Mouse (Mus musculus) embryonic fibroblast, embryonic 13.5 days (primary cell): ENCODE measurements around the gene Eme1. TPM values are rescaled to one million over a fixed set of nuclear protein-coding genes. Genes with fewer than 3 reads are reported as not detected.
"Not testable (repeated sequence)": the region's sequence is repeated elsewhere in the genome, so short reads cannot be mapped to it uniquely, and the experiment has no call there.

Experiments used
- H3K27ac ChIP-seq: 2 replicates; pipeline ENCODE4 v1.5.1; 2012; ENCODE audit warnings: low read length, control low read depth, inconsistent platforms; ENCODE audit not compliant: insufficient read depth
- H3K4me1 ChIP-seq: 2 replicates; pipeline ENCODE4 v1.6.1; 2011; ENCODE audit warnings: low read length; ENCODE audit not compliant: control insufficient read depth, insufficient read depth
- H3K4me3 ChIP-seq: 2 replicates; pipeline ENCODE4 v1.5.1; 2011; ENCODE audit warnings: mild to moderate bottlenecking, control low read depth, low read length; ENCODE audit not compliant: insufficient read depth
- CTCF ChIP-seq: IDR thresholded peaks from 2 replicates; pipeline ENCODE4 v1.5.1; 2011; ENCODE audit warnings: mild to moderate bottlenecking, control low read depth, low read length, moderate library complexity, borderline replicate concordance; ENCODE audit not compliant: insufficient read depth
- POLR2A ChIP-seq: IDR thresholded peaks from 2 replicates; pipeline ENCODE4 v1.6.1; 2011; ENCODE audit warnings: low read depth, mild to moderate bottlenecking, control low read depth, low read length, moderate library complexity
- polyA plus RNA-seq: library from polyadenylated mRNA; stranded (reverse); fragments of >200 nt; gene quantifications from 2 replicates; pipeline ENCODE4 v1.2.4, GENCODE M21; 2011; ENCODE audit warnings: low read depth; ENCODE audit not compliant: missing spikeins, insufficient read length

Gene Eme1
- 8.1 and 8.9 TPM in 2 replicates for polyA plus RNA-seq

- Histone ChIP-seq H3K4me1 (no peaks in the 10 kb centered on the region; the same call in 1 of the 2 replicates), H3K4me3 (peak within 1 kb of the TSS; percentile 70), H3K27ac (peak within 1 kb of the TSS; percentile 87)
- TF ChIP-seq CTCF (no peak), POLR2A (no peak; the same call in 1 of the 2 replicates)
These were observed at the start of gene Eme1, which contains the start of gene Mrpl27 for GRCm38 (mm10) chr11:94653663-94654436. Eme1 (minus strand) TSS chr11:94653964. Mrpl27 (plus strand) TSS chr11:94653767.

DNA sequence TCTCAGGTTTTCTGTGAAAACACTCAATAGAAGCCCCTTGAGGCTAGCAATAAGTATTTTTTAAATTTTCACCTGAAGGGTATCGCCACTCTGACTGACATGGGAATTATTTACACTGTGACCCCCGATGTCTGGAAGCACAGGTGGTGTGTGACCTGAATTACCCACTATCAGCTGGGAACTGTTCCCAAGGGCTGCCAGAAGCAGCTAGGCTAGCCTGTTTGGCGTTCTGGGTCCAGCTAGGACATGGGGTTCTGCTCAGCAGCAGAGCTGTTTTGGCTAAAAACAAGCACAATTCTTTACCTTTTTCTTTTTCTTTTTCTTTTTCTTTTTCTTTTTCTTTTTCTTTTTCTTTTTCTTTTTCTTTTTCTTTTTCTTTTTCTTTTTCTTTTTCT is 48.4 kb upstream of the Eme1 start:
- no peak for TF ChIP-seq POLR2A
- TF ChIP-seq CTCF: no peak

GRCm38 (mm10) chr11:94701401-94702215 is 47.8 kb upstream of the Eme1 start:
- Histone ChIP-seq H3K27ac (no peak overlapping the region), H3K4me3 (no peak overlapping the region), H3K4me1 (no peaks in the 10 kb centered on the region)
- TF ChIP-seq CTCF (no peak), POLR2A (no peak)

More for the DNA sequence above, 48.4 kb upstream of the Eme1 start:
- Histone ChIP-seq H3K27ac (no peak overlapping the region), H3K4me3 (no peak overlapping the region), H3K4me1 (no peaks in the 10 kb centered on the region)

DNA sequence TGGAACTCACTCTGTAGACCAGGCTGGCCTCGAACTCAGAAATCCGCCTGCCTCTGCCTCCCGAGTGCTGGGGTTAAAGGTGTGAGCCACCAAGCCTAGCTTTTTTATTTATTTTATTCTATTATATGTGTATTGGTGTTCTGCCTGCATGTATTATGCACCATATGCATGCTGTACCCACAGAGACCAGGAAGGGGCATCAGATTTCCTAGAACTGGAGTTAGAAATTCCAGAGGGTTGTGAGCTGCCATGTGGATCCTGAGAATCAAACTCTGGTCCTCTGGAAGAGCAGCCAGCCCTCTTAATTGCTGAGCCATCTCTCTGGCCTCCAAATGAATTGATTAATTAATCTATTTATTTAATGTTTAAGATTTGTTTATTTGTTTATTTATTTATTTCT is 45.6 kb upstream of the Eme1 start:
- Histone ChIP-seq H3K4me1 (no peaks in the 10 kb centered on the region), H3K27ac (no peak overlapping the region), H3K4me3 (no peak overlapping the region)
- TF ChIP-seq CTCF (no peak), POLR2A (no peak)

GRCm38 (mm10) chr11:94697703-94698464 is 44.1 kb upstream of the Eme1 start:
- Histone ChIP-seq H3K4me3 (no peak overlapping the region), H3K27ac (no peak overlapping the region), H3K4me1 (no peaks in the 10 kb centered on the region)
- TF ChIP-seq CTCF: no peak
- TF ChIP-seq POLR2A: no peak

GRCm38 (mm10) chr11:94697140-94697539 is 43.4 kb upstream of the Eme1 start:
- Histone ChIP-seq H3K4me1 (no peaks in the 10 kb centered on the region), H3K27ac (no peak overlapping the region), H3K4me3 (no peak overlapping the region)
- no peak for TF ChIP-seq POLR2A
- TF ChIP-seq CTCF: no peak

GRCm38 (mm10) chr11:94695508-94695907 is 41.7 kb upstream of the Eme1 start:
- no peak overlapping the region for H3K27ac ChIP-seq
- H3K4me1 ChIP-seq: no peaks in the 10 kb centered on the region
- TF ChIP-seq POLR2A (no peak), CTCF (no peak)
- no peak overlapping the region for H3K4me3 ChIP-seq

DNA sequence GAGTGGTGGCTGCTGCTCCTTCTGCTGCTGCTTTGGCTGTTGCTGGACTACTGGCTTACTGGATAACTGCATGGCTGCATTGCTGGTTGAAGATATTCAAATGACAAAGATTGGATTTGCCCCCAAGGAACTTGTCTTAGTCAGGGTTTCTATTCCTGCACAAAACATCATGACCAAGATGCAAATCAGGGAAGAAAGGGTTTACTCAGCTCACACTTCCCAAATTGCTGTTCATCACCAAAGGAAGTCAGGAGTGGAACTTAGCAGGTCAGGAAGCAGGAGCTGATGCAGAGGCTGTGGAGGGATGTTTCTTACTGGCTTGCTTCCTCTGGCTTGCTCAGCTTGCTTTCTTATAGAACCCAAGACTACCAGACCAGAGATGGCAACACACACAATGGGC is 38.7 kb upstream of the Eme1 start:
- H3K4me3 ChIP-seq, H3K27ac ChIP-seq, H3K4me1 ChIP-seq: not testable (repeated sequence)

- Histone ChIP-seq H3K4me1 (no peaks in the 10 kb centered on the region), H3K27ac (no peak overlapping the region), H3K4me3 (no peak overlapping the region)
- no peak for TF ChIP-seq POLR2A
- TF ChIP-seq CTCF: no peak
These were observed 33.4 kb upstream of the Eme1 start for GRCm38 (mm10) chr11:94687178-94687577.
